Mouse (Mus musculus) MEL (cell line): Measurements from ENCODE around the gene Klf13. TPM values are rescaled to one million over a fixed set of nuclear protein-coding genes. Genes with fewer than 3 reads are reported as not detected.
A peak's percentile ranks its signal among the peaks of the same experiment; 100 is the strongest.

Source experiments
- DNase-seq: peaks from one replicate; pipeline ENCODE4 v3.0.0; 2011; ENCODE audit warnings: low read depth, low spot score
- H3K27ac ChIP-seq: 2 replicates; pipeline ENCODE4 v1.5.1; 2012; ENCODE audit warnings: low read depth, mild to moderate bottlenecking, control low read depth, low read length, moderate library complexity; ENCODE audit not compliant: control insufficient read depth
- H3K27me3 ChIP-seq, 2 experiments: fragments of 150-350 bp in 1 of 2; sonication (generic) in 1 of 2; 2 replicates each; pipeline ENCODE4 v1.6.1; 2012; ENCODE audit warnings: low read length in 2 of 2, mild to moderate bottlenecking in 2 of 2, improper control_type of control experiment in 1 of 2, moderate library complexity in 1 of 2; ENCODE audit not compliant: insufficient read depth in 2 of 2, control insufficient read depth in 1 of 2
- H3K36me3 ChIP-seq, 2 experiments: 2 replicates each; pipeline ENCODE4 v1.6.1; 2012 to 2014; ENCODE audit warnings: low read length in 2 of 2, improper control_type of control experiment in 1 of 2, inconsistent platforms in 1 of 2, mild to moderate bottlenecking in 1 of 2; ENCODE audit not compliant: insufficient read depth in 2 of 2, control insufficient read depth in 1 of 2
- H3K4me1 ChIP-seq, 2 experiments: fragments of 150-350 bp in 1 of 2; sonication (generic) in 1 of 2; 2 replicates each; pipeline ENCODE4 v1.6.1; 2012; ENCODE audit warnings: low read length in 2 of 2, improper control_type of control experiment in 1 of 2, mild to moderate bottlenecking in 1 of 2; ENCODE audit not compliant: insufficient read depth in 2 of 2, control insufficient read depth in 1 of 2
- H3K4me3 ChIP-seq, 2 experiments: fragments of 150-350 bp in 1 of 2; sonication (generic) in 1 of 2; 2 replicates each; pipeline ENCODE4 v1.5.1; 2012; ENCODE audit warnings: low read depth in 2 of 2, low read length in 2 of 2, mild to moderate bottlenecking in 2 of 2, moderate library complexity in 2 of 2, control low read depth in 1 of 2, improper control_type of control experiment in 1 of 2; ENCODE audit not compliant: control insufficient read depth in 1 of 2, insufficient read depth in 1 of 2
- H3K79me2 ChIP-seq: 2 replicates; pipeline ENCODE4 v1.6.1; 2012; ENCODE audit warnings: mild to moderate bottlenecking, low read length, moderate library complexity; ENCODE audit not compliant: control insufficient read depth, poor library complexity, insufficient read depth
- H3K9ac ChIP-seq: 2 replicates; pipeline ENCODE4 v1.6.1; 2012; ENCODE audit warnings: low read depth, mild to moderate bottlenecking, control low read depth, low read length, moderate library complexity; ENCODE audit not compliant: control insufficient read depth, poor library complexity, severe bottlenecking
- H3K9me3 ChIP-seq: fragments of 150-350 bp; sonication (generic); replicated peaks from 2 replicates; pipeline ENCODE4 v1.6.1; 2012; ENCODE audit warnings: mild to moderate bottlenecking, low read length, improper control_type of control experiment, moderate library complexity; ENCODE audit not compliant: insufficient read depth
- BHLHE40 ChIP-seq: IDR thresholded peaks from 2 replicates; pipeline ENCODE4 v1.6.1; 2012; ENCODE audit warnings: low read depth, mild to moderate bottlenecking, inconsistent platforms, low read length, improper control_type of control experiment, borderline replicate concordance
- CHD1 ChIP-seq: IDR thresholded peaks from 2 replicates; pipeline ENCODE4 v1.6.1; 2012; ENCODE audit warnings: low read depth, mild to moderate bottlenecking, inconsistent platforms, low read length, improper control_type of control experiment
- CHD2 ChIP-seq: IDR thresholded peaks from 2 replicates; pipeline ENCODE4 v1.6.1; 2011; ENCODE audit warnings: low read length, improper control_type of control experiment
- ETS1 ChIP-seq: IDR thresholded peaks from 2 replicates; pipeline ENCODE4 v1.6.1; 2012; ENCODE audit warnings: low read depth, mild to moderate bottlenecking, inconsistent platforms, low read length, improper control_type of control experiment, moderate library complexity
- GABPA ChIP-seq: IDR thresholded peaks from 2 replicates; pipeline ENCODE4 v1.6.1; 2012; ENCODE audit warnings: low read depth, mild to moderate bottlenecking, inconsistent platforms, low read length, improper control_type of control experiment, moderate library complexity
- GATA1 ChIP-seq: IDR thresholded peaks from 2 replicates; pipeline ENCODE4 v1.6.1; 2011; ENCODE audit warnings: low read depth, low read length, improper control_type of control experiment
- HCFC1 ChIP-seq: IDR thresholded peaks from 2 replicates; pipeline ENCODE4 v1.6.1; 2012; ENCODE audit warnings: low read depth, mild to moderate bottlenecking, inconsistent platforms, low read length, improper control_type of control experiment, moderate library complexity
- MAFK ChIP-seq: IDR thresholded peaks from 2 replicates; pipeline ENCODE4 v1.6.1; 2011; ENCODE audit warnings: low read depth, mild to moderate bottlenecking, low read length, improper control_type of control experiment, borderline replicate concordance
- MXI1 ChIP-seq: IDR thresholded peaks from 2 replicates; pipeline ENCODE4 v1.6.1; 2011; ENCODE audit warnings: mild to moderate bottlenecking, low read depth, low read length, improper control_type of control experiment
- MYB ChIP-seq: IDR thresholded peaks from 2 replicates; pipeline ENCODE4 v1.6.1; 2011; ENCODE audit warnings: mild to moderate bottlenecking, low read depth, low read length, improper control_type of control experiment
- POLR2A ChIP-seq, 2 experiments: IDR thresholded peaks; 2 replicates each; pipeline ENCODE4 v1.6.1; 2011 to 2012; ENCODE audit warnings: low read length in 2 of 2, mild to moderate bottlenecking in 2 of 2, control low read depth in 1 of 2, improper control_type of control experiment in 1 of 2, low read depth in 1 of 2, moderate library complexity in 1 of 2; ENCODE audit not compliant: control insufficient read depth in 1 of 2, insufficient read depth in 1 of 2, poor library complexity in 1 of 2
- RCOR1 ChIP-seq: IDR thresholded peaks from 2 replicates; pipeline ENCODE4 v1.6.1; 2012; ENCODE audit warnings: low read depth, mild to moderate bottlenecking, inconsistent platforms, low read length, improper control_type of control experiment
- SIN3A ChIP-seq: IDR thresholded peaks from 2 replicates; pipeline ENCODE4 v1.6.1; 2012; ENCODE audit warnings: low read length, improper control_type of control experiment, inconsistent platforms
- ZC3H11A ChIP-seq: IDR thresholded peaks from 2 replicates; pipeline ENCODE4 v1.6.1; 2012; ENCODE audit warnings: low read depth, mild to moderate bottlenecking, inconsistent platforms, low read length, improper control_type of control experiment
- ZNF384 ChIP-seq: IDR thresholded peaks from 2 replicates; pipeline ENCODE4 v1.6.1; 2012; ENCODE audit warnings: low read depth, mild to moderate bottlenecking, inconsistent platforms, low read length, improper control_type of control experiment
- polyA plus RNA-seq, 2 experiments: library from polyadenylated mRNA; stranded (reverse) in 1 of 2; unstranded in 1 of 2; fragments of >175 nt in 1 of 2; fragments of >200 nt in 1 of 2; gene quantifications; 2 replicates each; pipeline versions ENCODE4 v1.2.1 to v1.2.4; 2012; ENCODE audit warnings: low replicate concordance in 2 of 2, low read depth in 1 of 2; ENCODE audit not compliant: insufficient read length in 2 of 2, insufficient read depth in 1 of 2, missing spikeins in 1 of 2
- total RNA-seq: library from RNA; depleted of rRNA; stranded (reverse); fragments of 300-350 nt; gene quantifications from 2 replicates; pipeline ENCODE4 v1.2.3, GENCODE M21; 2012

The Klf13 gene
- total and polyA plus RNA-seq, 3 experiments = 21.6 to 118 (median 26.9) TPM

GRCm38 (mm10) chr7:63949176-63949575, 10.5 kb upstream of the Klf13 start:
- peaks cover 15 to 42% of the 10 kb centered on the region in 2 experiments for H3K4me1 ChIP-seq
- H3K4me3 ChIP-seq = no peak overlapping the region
- no peak overlapping the region for H3K9ac ChIP-seq
- TF ChIP-seq CHD1 (no peak), GABPA (no peak), MYB (no peak), ZNF384 (no peak), ETS1 (no peak), MAFK (no peak), ZC3H11A (no peak), POLR2A (IDR thresholded peaks at IDR 0.05; ENCODE audit: control insufficient read depth in 1 of 2, insufficient read depth in 1 of 2, low read depth in 1 of 2, low read length in 2 of 2, poor library complexity in 1 of 2) (no peak), CHD2 (no peak)
- H3K27ac ChIP-seq = no peak overlapping the region
- H3K27me3 ChIP-seq = no peaks in the 10 kb centered on the region
- no peaks in the 10 kb centered on the region for H3K79me2 ChIP-seq
- DNase-seq = no peak
- peaks cover 0 to 24% of the 10 kb centered on the region in 2 experiments; a peak in 2 of 4 replicates for H3K36me3 ChIP-seq
- H3K9me3 ChIP-seq = no peaks in the 10 kb centered on the region

DNA sequence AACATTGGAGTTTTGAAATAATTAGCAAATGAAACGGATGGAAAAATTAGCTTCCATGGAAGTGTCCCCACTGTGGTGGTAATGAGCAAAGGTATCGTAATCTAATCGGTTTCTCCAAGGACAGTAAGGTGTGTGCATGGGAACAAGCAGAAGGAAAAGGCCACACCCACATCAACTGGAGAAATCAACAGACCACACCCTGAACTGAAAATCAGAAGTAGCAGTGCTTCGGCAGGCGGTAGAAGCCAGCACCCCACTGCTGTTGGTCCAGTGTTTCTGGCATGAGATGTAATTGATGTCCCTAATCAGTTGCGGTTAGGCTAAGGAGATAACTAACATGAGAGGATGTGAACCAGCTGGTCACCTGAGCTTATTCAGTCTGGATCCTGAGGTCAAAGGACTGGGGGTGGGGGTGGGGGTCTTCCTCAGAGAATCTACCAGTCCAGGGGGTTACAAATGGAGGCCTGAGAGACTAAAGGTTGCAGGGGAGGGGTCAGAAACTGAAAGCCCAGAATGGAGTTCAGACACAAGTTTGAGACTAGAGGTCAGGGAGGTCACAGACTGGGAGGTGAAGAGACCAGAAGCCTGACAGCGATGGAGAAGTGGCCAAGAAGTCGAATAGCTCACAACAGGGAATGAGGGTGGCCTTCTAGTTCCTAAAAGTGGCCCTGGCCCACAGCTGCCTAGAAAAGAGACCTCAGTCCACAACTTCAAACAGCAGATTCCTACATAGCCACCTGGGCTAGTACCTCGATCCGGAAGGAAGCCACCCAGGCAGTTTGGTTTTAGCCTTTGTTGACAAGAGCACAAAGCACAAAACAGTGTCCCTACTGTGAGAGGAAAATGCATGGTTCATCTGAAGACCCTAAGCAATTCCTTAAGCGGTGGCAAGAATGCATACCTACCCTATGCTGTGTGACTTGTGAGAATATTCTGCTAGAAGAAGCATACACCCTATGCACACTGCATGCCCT, 9.1 kb upstream of the Klf13 start:
- H3K4me3 ChIP-seq = no peak overlapping the region
- H3K36me3 ChIP-seq = peaks cover 0 to 20% of the 10 kb centered on the region in 2 experiments; a peak in 2 of 4 replicates
- no peak overlapping the region for H3K9ac ChIP-seq
- H3K27me3 ChIP-seq = no peaks in the 10 kb centered on the region
- no peak overlapping the region for H3K27ac ChIP-seq
- TF ChIP-seq GATA1 (peak; percentile 30; the same call in 1 of the 2 replicates), HCFC1 (no peak), RCOR1 (0 out of 2 replicates have a peak, but pooled peaks have one; percentile 24), MXI1 (no peak), ETS1 (0 out of 2 replicates have a peak, but pooled peaks have one; percentile 43), SIN3A (0 out of 2 replicates have a peak, but pooled peaks have one; percentile 21), BHLHE40 (peak; percentile 57)
- DNase-seq = no peak
- H3K79me2 ChIP-seq = no peaks in the 10 kb centered on the region
- peaks cover 13 to 33% of the 10 kb centered on the region in 2 experiments for H3K4me1 ChIP-seq
- H3K9me3 ChIP-seq = no peaks in the 10 kb centered on the region
